Mouse (Mus musculus): ENCODE measurements around the gene Il6st.

DNA sequence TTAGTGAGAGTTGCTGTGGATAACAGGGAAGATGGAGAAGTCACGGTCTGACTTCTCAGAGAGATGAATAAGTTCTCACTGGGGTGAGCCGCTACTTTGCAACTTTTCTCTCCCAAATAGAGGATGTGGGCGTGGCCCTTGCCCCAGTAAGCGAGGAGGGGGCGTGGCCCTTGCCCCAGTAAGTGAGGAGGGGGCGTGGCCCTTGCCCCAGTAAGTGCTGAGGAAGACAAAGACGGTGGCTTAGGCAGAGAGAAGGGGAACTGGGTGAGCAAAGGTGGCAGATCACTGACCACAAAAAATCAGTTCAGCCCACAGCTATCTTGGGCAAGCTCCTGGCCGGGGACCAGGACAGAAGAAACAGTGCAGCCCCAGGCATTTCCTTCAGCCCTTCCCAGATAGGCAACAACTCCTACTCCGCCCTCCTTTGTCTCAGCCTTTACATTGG is 23.9 kb upstream of the Il6st start:
- TF ChIP-seq CTCF (IDR thresholded peaks at IDR 0.05; ENCODE audit: insufficient read depth, low read depth, low read length) (no peak), POLR2A (IDR thresholded peaks at IDR 0.05; ENCODE audit: insufficient read depth, low read depth, low read length) (no peak)
